Mouse (Mus musculus) lung, adult 2 months (tissue): ENCODE measurements at regions not wholly inside any gene's neighbourhood (a gene's known extent, or its start where the extent isn't known, plus 50 kb on each side); places are given as distances from the start of the nearest gene placed in this dataset.

Experiments
- CTCF ChIP-seq: fragments of 200-500 bp; IDR thresholded peaks from 2 replicates; pipeline ENCODE4 v1.5.1; 2011; ENCODE audit warnings: mild to moderate bottlenecking, low read length, control low read depth; ENCODE audit not compliant: insufficient read depth
- POLR2A ChIP-seq: fragments of 200-500 bp; IDR thresholded peaks from 2 replicates; pipeline ENCODE4 v1.6.1; 2011; ENCODE audit warnings: low read depth, mild to moderate bottlenecking, control low read depth, low read length, borderline replicate concordance; ENCODE audit errors: extremely low read depth

GRCm38 (mm10) chr5:111943337-111944162 lies 209.8 kb downstream of the Gm26897 start:
- TF ChIP-seq CTCF (no peak), POLR2A (no peak)
